Mouse (Mus musculus) stomach, postnatal 0 days (tissue): ENCODE measurements at regions not wholly inside any gene's neighbourhood (a gene's known extent, or its start where the extent isn't known, plus 50 kb on each side); places are given as distances from the start of the nearest gene placed in this dataset.

Experiments
- ATAC-seq: fragments of 200-750 bp; cut with Nextera tagmentation; 2 replicates; pipeline ENCODE4 v1.8.0; 2017; ENCODE audit not compliant: low FRiP score, low TSS enrichment
- DNase-seq: peaks from one replicate; pipeline ENCODE4 v3.0.0-alpha.2; 2016; ENCODE audit warnings: low spot score
- H3K27ac ChIP-seq: fragments of 300-500 bp; sonication (generic); replicated peaks from 2 replicates; pipeline ENCODE4 v1.5.1; 2014; ENCODE audit warnings: mild to moderate bottlenecking, control low read depth
- H3K27me3 ChIP-seq: fragments of 300-500 bp; sonication (generic); 2 replicates; pipeline ENCODE4 v1.6.1; 2014; ENCODE audit warnings: low read length; ENCODE audit not compliant: control insufficient read depth, insufficient read depth
- H3K36me3 ChIP-seq: fragments of 300-500 bp; sonication (generic); 2 replicates; pipeline ENCODE4 v1.6.1; 2014; ENCODE audit warnings: low read length, mixed read lengths; ENCODE audit not compliant: control insufficient read depth, insufficient read depth
- H3K4me1 ChIP-seq: fragments of 300-500 bp; sonication (generic); replicated peaks from 2 replicates; pipeline ENCODE4 v1.6.1; 2014; ENCODE audit warnings: antibody characterized with exemption; ENCODE audit not compliant: control insufficient read depth, insufficient read depth
- H3K4me2 ChIP-seq: fragments of 300-500 bp; sonication (generic); replicated peaks from 2 replicates; pipeline ENCODE4 v1.6.1; 2014; ENCODE audit warnings: low read depth, mild to moderate bottlenecking, control low read depth, moderate library complexity
- H3K4me3 ChIP-seq: fragments of 300-500 bp; sonication (generic); 2 replicates; pipeline ENCODE4 v1.5.1; 2014; ENCODE audit warnings: low read depth, low read length, control low read depth
- H3K9ac ChIP-seq: fragments of 300-500 bp; sonication (generic); 2 replicates; pipeline ENCODE4 v1.6.1; 2014; ENCODE audit warnings: mild to moderate bottlenecking, low read length, control low read depth, mixed read lengths
- H3K9me3 ChIP-seq: fragments of 300-500 bp; sonication (generic); 2 replicates; pipeline ENCODE4 v1.6.1; 2016; ENCODE audit warnings: low read length; ENCODE audit not compliant: control insufficient read depth
- CTCF ChIP-seq: IDR thresholded peaks from 2 replicates; pipeline ENCODE4 v1.5.1; 2016; ENCODE audit warnings: antibody characterized with exemption, low read depth, mild to moderate bottlenecking, moderate library complexity
- EP300 ChIP-seq: optimal IDR thresholded peaks from 2 replicates; pipeline ENCODE3; 2016; ENCODE audit warnings: antibody characterized with exemption
- WGBS: fragments of 180-500 bp; shearing (Covaris S2); extraction: QIAGEN DNeasy Blood & Tissue Kit; methylation state at CpG from one replicate; pipeline ENCODE4 v1.1.7; 2014; 5-methylcytosine and 5-hydroxymethylcytosine counted together

DNA sequence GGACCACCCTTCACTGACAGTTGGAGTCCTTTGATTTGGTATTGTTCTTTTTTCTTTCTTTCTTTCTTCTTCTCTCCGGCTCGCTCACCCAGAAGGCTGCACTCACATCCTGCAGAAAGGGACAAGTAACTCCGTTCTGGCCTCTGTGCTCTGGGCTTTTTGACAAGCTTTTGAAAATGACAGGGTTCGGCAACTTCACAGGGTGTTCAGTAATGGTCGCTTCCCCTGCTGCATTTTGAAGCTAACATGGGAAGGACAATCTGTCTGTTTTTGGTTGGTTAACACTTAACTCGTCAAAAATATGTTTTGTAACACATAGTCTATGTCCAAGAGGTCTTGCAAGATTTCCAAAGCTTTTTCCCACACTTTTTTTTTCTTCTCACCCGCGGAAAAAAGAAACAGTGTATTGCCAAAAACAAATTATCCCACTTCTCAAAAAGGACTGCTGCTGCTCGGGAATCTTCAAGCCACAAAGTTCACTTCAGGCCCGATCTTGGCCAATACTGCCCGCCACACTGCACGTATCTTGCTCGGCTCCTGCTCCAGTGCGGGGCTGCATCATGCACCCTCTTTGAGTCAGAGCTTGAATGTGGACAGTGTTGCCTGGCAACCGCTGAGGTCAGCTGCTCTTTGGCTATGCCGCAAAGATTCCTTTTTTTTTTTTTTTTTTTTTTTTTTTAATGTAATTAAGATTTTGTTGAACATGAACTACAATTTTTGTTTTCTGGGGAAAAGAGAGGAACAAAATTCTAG, 209.4 kb upstream of the Inhba start:
- no peak overlapping the region for H3K4me3 ChIP-seq
- DNase-seq: peak; percentile 31
- no peak overlapping the region for H3K9ac ChIP-seq
- H3K27ac ChIP-seq: no peak overlapping the region
- 0 out of 2 replicates have a peak, but pooled peaks have one; percentile 65 for ATAC-seq
- H3K9me3 ChIP-seq: no peaks in the 10 kb centered on the region
- no peaks in the 10 kb centered on the region for H3K27me3 ChIP-seq
- no peaks in the 10 kb centered on the region for H3K36me3 ChIP-seq
- H3K4me1 ChIP-seq: no peaks in the 10 kb centered on the region; the same call in 1 of the 2 replicates
- H3K4me2 ChIP-seq: no peak overlapping the region
- TF ChIP-seq CTCF (no peak), EP300 (no peak)
- 52% methylated on average over 16 of the region's 16 CpGs for WGBS

DNA sequence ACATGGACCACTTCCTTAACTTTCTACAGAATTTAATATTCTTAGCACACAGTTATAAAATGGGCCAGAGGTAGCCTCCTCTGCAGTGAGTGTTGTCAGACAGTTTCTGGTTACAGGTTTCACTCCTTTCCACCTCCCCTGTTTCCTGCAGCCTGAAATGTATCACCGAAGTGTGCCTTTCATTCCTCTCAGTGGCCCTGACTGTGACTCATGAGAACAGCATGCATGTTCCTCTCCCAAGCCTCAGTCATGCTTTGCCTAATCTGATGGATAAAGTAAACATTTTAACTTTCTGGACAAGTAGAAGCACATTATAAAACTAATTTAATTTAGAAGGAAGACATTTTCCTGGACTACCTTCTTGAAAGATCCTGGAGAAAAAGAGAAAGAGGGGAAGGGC, 207.7 kb upstream of the Inhba start:
- peak; percentile 64; the same call in 1 of the 2 replicates for ATAC-seq
- WGBS: 9% methylated on average over 1 of the region's 1 CpGs
- Histone ChIP-seq H3K27ac (no peak overlapping the region), H3K9me3 (no peaks in the 10 kb centered on the region), H3K36me3 (no peaks in the 10 kb centered on the region), H3K4me2 (no peak overlapping the region), H3K4me1 (no peaks in the 10 kb centered on the region; the same call in 1 of the 2 replicates), H3K4me3 (no peak overlapping the region), H3K9ac (no peak overlapping the region), H3K27me3 (no peaks in the 10 kb centered on the region)
- no peak for DNase-seq
- TF ChIP-seq EP300 (no peak), CTCF (no peak)

DNA sequence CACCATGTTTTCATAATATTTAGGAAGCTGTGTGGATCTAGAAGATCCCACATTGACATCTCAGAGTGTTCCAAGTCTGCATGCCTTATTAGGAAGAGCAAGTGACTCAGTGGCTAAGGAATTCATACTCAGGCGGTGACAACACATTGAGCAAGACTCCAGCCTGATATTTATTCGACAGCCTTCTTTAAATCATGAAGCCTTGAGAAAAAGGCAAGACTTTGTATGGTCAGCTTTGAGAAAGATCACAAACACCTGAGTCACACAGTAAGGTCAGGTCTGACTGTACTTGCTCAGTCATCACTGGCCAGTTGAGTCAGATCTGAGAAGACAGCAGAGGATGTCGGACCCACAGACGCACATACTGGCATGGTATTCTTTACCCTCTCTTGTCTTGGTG, 204.7 kb upstream of the Inhba start:
- H3K36me3 ChIP-seq: no peaks in the 10 kb centered on the region
- no peak overlapping the region for H3K9ac ChIP-seq
- TF ChIP-seq CTCF (no peak), EP300 (no peak)
- 67% methylated on average over 4 of the region's 4 CpGs for WGBS
- DNase-seq (no peak), ATAC-seq (no peak; the same call in 1 of the 2 replicates)
- H3K4me3 ChIP-seq: no peak overlapping the region
- no peak overlapping the region for H3K4me2 ChIP-seq
- H3K27ac ChIP-seq: no peak overlapping the region
- no peaks in the 10 kb centered on the region for H3K9me3 ChIP-seq
- H3K4me1 ChIP-seq: no peaks in the 10 kb centered on the region; the same call in 1 of the 2 replicates
- no peaks in the 10 kb centered on the region for H3K27me3 ChIP-seq

DNA sequence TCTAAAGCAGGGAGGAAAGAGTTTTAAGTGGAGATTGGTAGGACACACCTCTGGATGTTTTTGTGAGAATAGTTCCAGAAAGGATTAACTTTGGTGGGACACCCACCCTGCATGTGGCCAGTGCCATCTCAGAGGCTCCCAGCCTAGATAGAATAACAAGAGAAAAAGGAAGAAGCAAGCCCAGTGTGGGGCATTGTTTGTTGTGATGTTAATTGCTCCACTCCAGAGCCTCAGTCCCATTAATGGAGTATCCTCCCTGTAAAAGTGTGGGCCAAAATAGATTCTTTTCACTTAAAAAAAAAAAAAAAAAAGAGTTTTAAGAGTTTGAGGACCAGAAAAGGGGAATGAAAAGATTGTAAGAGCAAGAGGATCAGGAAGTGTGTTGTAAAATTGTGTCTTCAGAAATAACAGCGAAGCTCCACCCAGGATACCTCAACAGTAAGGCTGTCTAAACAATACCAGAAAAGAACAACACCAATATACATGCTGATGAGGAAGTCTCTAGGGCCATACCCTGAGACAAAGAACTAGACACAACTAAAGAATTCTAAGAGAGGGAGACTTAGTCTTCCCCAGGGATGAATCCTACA, 189.3 kb upstream of the Inhba start:
- Histone ChIP-seq H3K36me3 (no peaks in the 10 kb centered on the region), H3K4me3 (no peak overlapping the region), H3K4me1 (no peaks in the 10 kb centered on the region), H3K9ac (no peak overlapping the region), H3K27me3 (no peaks in the 10 kb centered on the region), H3K9me3 (no peaks in the 10 kb centered on the region), H3K27ac (no peak overlapping the region), H3K4me2 (no peak overlapping the region)
- 69% methylated on average over 1 of the region's 1 CpGs for WGBS
- TF ChIP-seq CTCF (no peak), EP300 (no peak)
- no peak for ATAC-seq
- no peak for DNase-seq

DNA sequence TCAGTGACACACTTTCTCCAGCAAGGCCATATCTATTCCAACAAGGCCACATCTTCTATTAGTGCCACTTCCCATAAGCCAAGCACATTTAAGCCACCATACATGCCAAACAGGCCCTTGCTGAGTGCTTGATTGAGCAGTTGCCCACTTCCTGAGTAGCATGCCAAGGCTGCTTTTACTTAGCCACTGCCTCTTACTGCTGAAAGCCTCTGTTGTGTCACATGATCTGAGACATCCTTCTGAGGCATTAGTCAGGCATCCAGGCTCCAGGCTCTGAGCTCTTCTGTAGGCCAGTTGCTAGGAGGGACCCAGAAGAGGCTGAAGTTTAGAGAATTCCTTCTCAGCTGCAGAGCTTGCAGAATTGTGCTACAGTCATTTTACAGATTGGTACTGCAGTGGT, 165.8 kb upstream of the Inhba start:
- Histone ChIP-seq H3K4me3 (no peak overlapping the region), H3K4me2 (no peak overlapping the region), H3K4me1 (no peaks in the 10 kb centered on the region), H3K27ac (no peak overlapping the region), H3K9ac (no peak overlapping the region), H3K9me3 (no peaks in the 10 kb centered on the region), H3K27me3 (no peaks in the 10 kb centered on the region), H3K36me3 (no peaks in the 10 kb centered on the region)
- DNase-seq (no peak), ATAC-seq (no peak)
- no peak for TF ChIP-seq EP300
- TF ChIP-seq CTCF: no peak

DNA sequence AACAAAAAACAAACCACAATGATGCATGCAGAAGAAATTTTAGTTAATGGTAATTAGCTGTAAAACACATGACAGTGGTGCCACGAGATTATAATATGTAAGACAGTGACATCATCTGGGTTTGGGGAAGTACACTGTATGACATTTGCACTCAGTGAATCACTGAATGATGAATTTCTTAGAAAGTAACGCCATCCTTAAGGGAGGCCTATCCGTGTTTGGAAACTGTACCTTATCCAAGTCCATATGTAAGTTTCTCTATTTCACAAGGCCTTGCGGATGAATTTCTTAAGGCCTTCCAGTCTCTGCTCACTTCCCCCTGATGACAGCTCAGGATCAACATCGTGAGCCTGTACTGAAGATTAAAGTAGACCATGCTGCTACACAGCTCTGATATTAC, 163.6 kb upstream of the Inhba start:
- Histone ChIP-seq H3K27me3 (no peaks in the 10 kb centered on the region), H3K4me1 (no peaks in the 10 kb centered on the region), H3K36me3 (no peaks in the 10 kb centered on the region), H3K9ac (no peak overlapping the region), H3K4me2 (no peak overlapping the region), H3K27ac (no peak overlapping the region), H3K9me3 (no peaks in the 10 kb centered on the region), H3K4me3 (no peak overlapping the region)
- TF ChIP-seq EP300 (no peak), CTCF (no peak)
- DNase-seq: no peak
- 82% methylated on average over 5 of the region's 5 CpGs for WGBS
- ATAC-seq: no peak
